Mouse (Mus musculus) induced T-regulatory cell, adult 2 months (primary cell): ENCODE data around the gene Nxn.

Experiments used
- DNase-seq: peaks from one replicate; pipeline ENCODE4 v3.0.0-alpha.2; 2012; ENCODE audit warnings: low read depth

Nxn gene

DNA sequence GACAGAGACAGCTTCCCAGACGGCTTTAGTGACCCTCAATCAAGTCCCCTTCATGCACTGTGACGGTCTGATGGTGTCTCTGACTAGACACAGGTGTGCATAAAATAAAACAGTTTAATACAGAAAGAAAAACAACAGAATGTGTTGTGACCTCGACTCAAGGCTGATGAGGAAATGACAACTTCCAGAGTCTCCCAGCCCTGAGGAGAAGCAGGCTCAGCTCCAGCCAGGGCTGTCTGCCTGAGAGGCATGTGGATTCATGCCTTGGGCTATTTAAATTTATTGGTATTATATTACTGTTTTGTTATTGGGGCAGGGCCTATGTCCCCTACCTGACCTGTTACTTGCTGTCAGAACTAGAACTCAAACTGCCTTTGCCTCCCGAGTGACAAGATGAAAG lies 37.5 kb downstream of the Nxn start:
- DNase-seq: no peak

- no peak for DNase-seq
Measured at GRCm38 (mm10) chr11:76360255-76360654, 38.7 kb downstream of the Nxn start.

- no peak for DNase-seq
Measured at GRCm38 (mm10) chr11:76358628-76359320, 40.2 kb downstream of the Nxn start.

DNA sequence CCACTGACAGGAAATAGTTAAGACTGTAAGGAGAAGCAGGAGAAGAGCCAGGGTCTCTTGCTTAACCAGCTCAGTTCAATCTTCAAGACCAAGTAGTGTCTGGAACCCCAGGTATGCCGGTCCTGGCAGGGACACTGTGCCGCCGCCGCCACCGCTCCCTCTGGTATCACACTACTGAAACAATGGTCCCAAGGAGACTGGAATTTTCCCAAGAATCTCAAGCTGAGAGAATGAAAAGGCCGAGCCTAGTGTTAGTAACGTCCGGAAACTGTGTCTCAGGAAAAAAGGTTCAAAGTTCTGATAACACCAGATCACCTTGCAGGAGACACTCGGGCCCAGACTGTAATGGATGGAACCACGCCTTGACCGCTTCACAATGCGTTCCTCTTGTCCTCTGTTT lies 41.5 kb downstream of the Nxn start:
- no peak for DNase-seq

- DNase-seq: no peak
Measured at GRCm38 (mm10) chr11:76356091-76356490, 42.8 kb downstream of the Nxn start.

DNA sequence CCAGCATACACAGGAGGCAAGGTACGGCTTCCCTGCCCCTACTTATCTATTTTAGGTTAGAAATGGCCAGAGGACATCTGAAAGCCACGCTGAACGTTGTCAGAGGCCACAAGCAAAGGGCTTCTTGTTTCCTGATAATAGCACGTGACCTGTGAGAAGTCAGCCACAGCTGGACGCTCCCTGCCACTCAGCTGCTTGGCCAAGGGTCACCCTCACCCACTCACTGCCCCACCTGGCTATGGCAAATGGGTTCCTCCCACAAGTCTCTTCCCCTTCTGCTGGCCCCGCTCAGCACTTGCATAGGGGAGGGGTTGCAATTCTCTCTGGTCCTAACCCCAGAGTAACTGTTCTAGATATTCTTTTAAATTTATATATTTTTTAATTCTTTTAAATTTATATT lies 43.5 kb downstream of the Nxn start:
- DNase-seq: no peak

- no peak for DNase-seq
Measured at GRCm38 (mm10) chr11:76352861-76353558, 45.9 kb downstream of the Nxn start.

DNA sequence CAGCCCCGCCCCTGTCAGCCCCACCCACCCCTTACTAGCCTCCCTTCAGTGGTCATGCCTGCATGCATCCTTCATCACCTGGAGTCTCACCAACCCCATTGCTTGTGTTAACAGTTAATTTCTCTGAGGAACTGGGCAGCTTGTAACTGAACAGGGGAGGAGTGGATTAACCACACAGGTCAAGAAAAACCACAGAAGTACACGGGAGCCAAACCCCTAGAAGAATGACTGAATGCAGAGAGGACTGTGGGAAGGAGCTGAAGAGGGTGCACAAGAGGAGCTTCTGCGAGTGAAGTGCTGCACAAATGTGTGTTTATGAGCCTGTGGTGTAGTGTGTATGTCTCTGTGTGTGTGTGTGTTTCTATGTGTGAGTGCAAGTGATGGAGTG lies 47.3 kb downstream of the Nxn start:
- DNase-seq: peak; percentile 4

- DNase-seq: no peak
Measured at GRCm38 (mm10) chr11:76350931-76351623, 47.9 kb downstream of the Nxn start.

GRCm38 (mm10) chr11:76349833-76350232 lies 49.1 kb downstream of the Nxn start:
- no peak for DNase-seq

DNA sequence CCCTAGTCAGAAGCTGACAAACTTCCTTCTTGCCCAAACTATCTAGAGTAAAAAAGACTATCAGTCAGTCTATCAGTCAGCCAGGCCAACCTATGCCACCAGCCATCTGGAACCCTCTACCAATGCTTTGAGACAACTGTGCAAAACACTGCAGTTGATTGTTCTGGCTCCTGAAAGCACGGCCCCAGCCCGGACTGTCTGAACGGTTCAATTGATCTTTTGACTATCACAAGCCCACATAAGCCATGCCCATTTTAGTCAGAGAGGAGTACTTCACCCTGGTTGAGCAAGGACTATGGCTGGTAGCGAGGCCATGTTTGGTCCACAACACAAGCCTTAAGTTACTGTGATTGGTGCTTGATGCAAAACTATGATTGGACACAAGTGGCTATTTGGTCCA lies 51.4 kb downstream of the Nxn start:
- no peak for DNase-seq

GRCm38 (mm10) chr11:76343031-76343430 lies 55.9 kb downstream of the Nxn start:
- DNase-seq: no peak

- DNase-seq: no peak
Measured at GRCm38 (mm10) chr11:76341884-76342645, 56.9 kb downstream of the Nxn start.

DNA sequence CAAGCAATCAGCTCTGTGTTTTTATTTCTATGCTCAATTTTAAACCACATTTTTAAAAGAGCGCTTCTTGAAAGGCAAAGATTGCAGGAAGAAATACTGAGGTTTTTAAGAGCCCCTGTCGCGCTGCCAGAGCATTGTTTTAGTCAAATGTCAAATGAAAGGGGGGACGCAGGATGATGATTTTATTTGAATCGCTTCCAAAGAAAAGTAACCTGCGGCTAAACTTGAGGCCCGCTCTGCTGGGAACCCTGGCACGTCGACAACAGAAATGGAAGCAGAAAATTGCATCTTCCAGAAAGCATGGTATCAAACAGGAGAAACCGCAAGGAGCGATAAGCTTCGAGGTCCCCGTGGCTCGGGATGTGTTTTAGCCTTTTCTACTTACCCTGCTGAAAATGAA lies 57.8 kb downstream of the Nxn start:
- DNase-seq: no peak

DNA sequence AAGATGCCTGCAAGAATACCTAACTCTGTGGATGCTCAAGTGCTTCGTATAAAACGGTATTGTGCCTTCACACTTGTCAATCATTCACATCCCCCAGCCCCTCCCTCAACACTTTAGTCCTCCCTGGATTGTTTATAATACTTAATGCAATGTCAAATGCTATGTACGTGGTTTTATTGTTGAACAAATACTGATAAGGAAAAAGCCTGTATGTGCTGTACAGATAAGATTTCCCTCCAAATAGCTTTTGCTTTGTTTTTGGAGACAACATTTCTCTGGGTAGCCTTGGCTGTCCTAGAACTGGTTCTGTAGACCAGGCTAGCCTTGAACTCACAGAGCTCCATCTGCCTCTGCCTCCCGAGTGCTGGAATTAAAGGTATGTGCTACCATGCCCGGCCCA lies 59.1 kb downstream of the Nxn start:
- no peak for DNase-seq

- no peak for DNase-seq
Measured at GRCm38 (mm10) chr11:76339141-76339540, 59.8 kb downstream of the Nxn start.

DNA sequence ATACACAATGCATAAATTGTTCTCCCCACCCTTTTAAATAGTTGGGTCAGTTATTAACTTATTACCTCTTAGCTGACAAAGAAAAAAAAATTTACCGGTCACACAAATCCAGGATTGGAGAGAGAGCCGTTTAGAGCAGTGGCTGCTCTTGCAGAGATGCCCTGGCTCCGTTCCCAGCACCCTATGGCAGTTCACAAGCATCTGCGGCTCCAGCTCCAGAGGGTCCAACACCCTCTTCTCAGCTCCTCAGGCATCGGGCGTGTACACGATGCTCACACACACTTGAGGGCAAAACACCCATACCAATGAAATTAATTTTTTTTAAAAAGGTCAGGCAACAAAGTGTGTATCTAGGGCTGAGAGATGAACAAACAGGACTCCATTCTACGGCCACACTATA lies 60.3 kb downstream of the Nxn start:
- no peak for DNase-seq

- DNase-seq: peak; percentile 26
Measured at GRCm38 (mm10) chr11:76337764-76338163, 61.2 kb downstream of the Nxn start.

DNA sequence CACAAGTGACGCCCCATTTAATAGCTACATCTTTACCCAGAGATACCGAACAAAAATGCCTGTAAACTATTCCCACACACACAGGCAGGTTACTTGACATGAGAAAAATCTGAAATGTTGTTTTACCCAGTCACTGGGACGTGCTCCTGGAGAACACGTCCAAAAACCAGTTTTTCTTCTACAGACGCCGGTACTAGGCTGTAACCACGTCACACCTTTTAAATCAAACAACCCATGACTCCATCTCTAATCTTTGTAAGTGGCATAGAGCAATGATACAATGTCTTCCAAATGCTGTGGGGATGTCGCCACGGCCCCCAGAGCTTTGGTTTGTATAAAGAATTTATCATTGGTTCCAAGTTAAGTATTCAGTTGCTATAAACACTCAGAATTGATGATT lies 61.7 kb downstream of the Nxn start:
- DNase-seq: no peak

DNA sequence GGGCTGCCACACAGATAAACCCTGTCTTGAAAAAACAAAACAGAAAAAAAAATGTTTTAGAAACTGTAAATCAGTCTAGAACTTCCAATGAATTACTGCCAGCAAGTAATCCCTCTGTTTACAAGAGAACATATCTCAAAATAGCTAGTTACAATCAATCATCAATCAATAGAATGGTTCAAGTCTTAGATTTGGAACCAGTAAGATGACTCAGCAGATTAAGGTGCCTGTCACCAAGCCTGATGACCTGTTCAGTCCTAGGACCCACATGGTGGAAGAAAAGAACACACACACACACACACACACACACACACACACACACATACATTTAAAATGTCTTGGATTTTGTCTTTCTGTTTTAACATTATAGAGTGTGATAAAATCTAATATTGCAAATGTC lies 62.7 kb downstream of the Nxn start:
- no peak for DNase-seq

- no peak for DNase-seq
Measured at GRCm38 (mm10) chr11:76334966-76335365, 64.0 kb downstream of the Nxn start.

DNA sequence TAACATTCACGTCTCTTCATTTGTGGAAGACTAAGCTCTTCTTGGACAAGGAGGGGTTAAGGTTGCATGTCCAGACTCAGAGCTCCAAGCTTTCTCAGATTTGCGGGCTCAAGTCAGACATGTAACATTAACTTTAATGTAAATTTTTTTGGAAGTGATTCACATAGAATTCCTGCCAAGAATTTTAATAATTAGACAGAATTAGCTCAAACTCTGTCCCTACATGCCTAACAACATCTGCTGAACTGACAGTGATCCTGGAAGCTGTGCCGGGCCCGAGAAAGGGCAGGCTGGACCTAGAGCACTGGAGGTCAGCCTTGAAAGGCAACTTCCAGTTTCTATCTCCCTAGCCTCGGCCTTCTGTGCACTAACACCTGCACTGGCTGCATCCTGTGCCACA lies 66.7 kb downstream of the Nxn start:
- no peak for DNase-seq
